Mouse (Mus musculus) heart, adult 2 months (tissue): Measurements from ENCODE around the gene Blnk.

Experiments
- EP300 ChIP-seq: fragments of 200-500 bp; IDR thresholded peaks from 2 replicates; pipeline ENCODE4 v1.6.1; 2011; ENCODE audit warnings: low read depth, low read length, control low read depth; ENCODE audit not compliant: insufficient read depth
- POLR2A ChIP-seq: fragments of 200-500 bp; IDR thresholded peaks from 2 replicates; pipeline ENCODE4 v1.6.1; 2011; ENCODE audit warnings: mild to moderate bottlenecking, low read depth, low read length, control low read depth; ENCODE audit not compliant: insufficient read depth

- no peak for TF ChIP-seq POLR2A
- TF ChIP-seq EP300: no peak
Measured at GRCm38 (mm10) chr19:40992517-40993044, 1.8 kb downstream of the Blnk start.
